Mouse (Mus musculus): ENCODE data around the gene Fxyd2. TPM values are rescaled to one million over a fixed set of nuclear protein-coding genes. Genes with fewer than 3 reads are reported as not detected.

The Fxyd2 gene
- 9.2 and 13.3 TPM in 2 replicates for polyA plus RNA-seq (2012; rRNA removed)

GRCm38 (mm10) chr9:45399434-45399833, at the start of gene Fxyd2:
Fxyd2 (plus strand) TSS chr9:45399669.

GRCm38 (mm10) chr9:45370117-45370561, 29.3 kb upstream of the Fxyd2 start, which contains the start of gene Fxyd6:
Fxyd6 (plus strand) TSS chr9:45370185.

GRCm38 (mm10) chr9:45426456-45426855, 27.0 kb downstream of the Fxyd2 start, which contains the start of gene Dscaml1:
Dscaml1 (plus strand) TSS chr9:45426628.

Other genes with a start within 250 kb of the Fxyd2 start
- gene BC049352, start 217.7 kb upstream of the Fxyd2 start, polyA plus RNA-seq (2012; rRNA removed) = 0.07 and 0.15 TPM in 2 replicates
- 4.4 and 6.9 TPM in 2 replicates for gene Tmprss4, start 195.6 kb upstream of the Fxyd2 start, polyA plus RNA-seq (2012; rRNA removed)
- 5.2 and 5.9 TPM in 2 replicates for gene Il10ra, start 130.5 kb upstream of the Fxyd2 start, polyA plus RNA-seq (2012; rRNA removed)
- gene Tmprss13, start 80.6 kb upstream of the Fxyd2 start, polyA plus RNA-seq (2012; rRNA removed) = 4.9 and 6.9 TPM in 2 replicates
- 88.4 and 105 TPM in 2 replicates for gene Fxyd6, start 29.5 kb upstream of the Fxyd2 start, polyA plus RNA-seq (2012; rRNA removed)
- gene Dscaml1, start 27.0 kb downstream of the Fxyd2 start, polyA plus RNA-seq (2012; rRNA removed) = 1.0 and 1.5 TPM in 2 replicates

All from ovary, adult 2 months (tissue).